Mouse (Mus musculus) liver, embryonic 11.5 days (tissue): ENCODE results near the gene Gripap1. TPM values are rescaled to one million over a fixed set of nuclear protein-coding genes. Genes with fewer than 3 reads are reported as not detected.

ENCODE experiments used
- ATAC-seq: fragments of 200-750 bp; cut with Nextera tagmentation; replicated peaks from 2 replicates; pipeline ENCODE4 v1.8.0; 2017; ENCODE audit warnings: moderate number of reproducible peaks, mild to moderate bottlenecking, moderate TSS enrichment, moderate library complexity; ENCODE audit not compliant: low FRiP score
- DNase-seq: peaks from one replicate; pipeline ENCODE4 v3.0.0-alpha.2; 2017; ENCODE audit warnings: low spot score
- H3K27ac ChIP-seq: fragments of 300-500 bp; sonication (generic); 2 replicates; pipeline ENCODE4 v1.5.1; 2014; ENCODE audit warnings: mild to moderate bottlenecking, low read depth, low read length, control low read depth
- H3K27me3 ChIP-seq: fragments of 300-500 bp; sonication (generic); replicated peaks from 2 replicates; pipeline ENCODE4 v1.6.1; 2014; ENCODE audit warnings: low read length, mixed read lengths; ENCODE audit not compliant: control insufficient read depth, insufficient read depth
- H3K36me3 ChIP-seq: fragments of 300-500 bp; sonication (generic); 2 replicates; pipeline ENCODE4 v1.6.1; 2014; ENCODE audit warnings: mild to moderate bottlenecking, low read length, moderate library complexity, mixed read lengths; ENCODE audit not compliant: control insufficient read depth, insufficient read depth
- H3K4me1 ChIP-seq: fragments of 300-500 bp; sonication (generic); replicated peaks from 2 replicates; pipeline ENCODE4 v1.6.1; 2014; ENCODE audit warnings: low read length, mixed read lengths; ENCODE audit not compliant: control insufficient read depth, insufficient read depth
- H3K4me2 ChIP-seq: fragments of 300-500 bp; sonication (generic); 2 replicates; pipeline ENCODE4 v1.6.1; 2014; ENCODE audit warnings: mild to moderate bottlenecking, control low read depth, moderate library complexity
- H3K4me3 ChIP-seq: fragments of 300-500 bp; sonication (generic); 2 replicates; pipeline ENCODE4 v1.5.1; 2014; ENCODE audit warnings: low read depth, low read length, control low read depth
- H3K9ac ChIP-seq: fragments of 300-500 bp; sonication (generic); 2 replicates; pipeline ENCODE4 v1.6.1; 2014; ENCODE audit warnings: low read depth, low read length, control low read depth
- H3K9me3 ChIP-seq: fragments of 300-500 bp; sonication (generic); 2 replicates; pipeline ENCODE4 v1.6.1; 2016; ENCODE audit warnings: low read length, inconsistent platforms, mixed read lengths; ENCODE audit not compliant: control insufficient read depth
- WGBS: fragments of 180-500 bp; shearing (Covaris S2); extraction: QIAGEN DNeasy Blood & Tissue Kit; methylation state at CpG from one replicate; pipeline ENCODE4 v1.1.7; 2014; 5-methylcytosine and 5-hydroxymethylcytosine counted together
- polyA plus RNA-seq: library from polyadenylated mRNA; unstranded; fragments of >200 nt; fragmentation: Nextera tagmentation; extraction: Ambion mirVana; gene quantifications from 2 replicates; pipeline ENCODE4 v1.2.1, GENCODE M21; 2014

Gripap1 gene
- polyA plus RNA-seq, 1 experiment from 2014 or later, result 45.0 TPM

GRCm38 (mm10) chrX:7847845-7848244 is 58.3 kb downstream of the Gripap1 start:
- no peak for ATAC-seq
- no peaks in the 10 kb centered on the region; the same call in 1 of the 2 replicates for H3K4me1 ChIP-seq
- WGBS, result 69% methylated on average over 2 of the region's 2 CpGs
- H3K27ac ChIP-seq, result no peak overlapping the region
- no peaks in the 10 kb centered on the region for H3K27me3 ChIP-seq
- H3K4me2 ChIP-seq, result no peak overlapping the region
- H3K9ac ChIP-seq, result no peak overlapping the region
- no peak for DNase-seq
- no peaks in the 10 kb centered on the region; the same call in 1 of the 2 replicates for H3K36me3 ChIP-seq
- H3K9me3 ChIP-seq, result no peaks in the 10 kb centered on the region
- H3K4me3 ChIP-seq, result no peak overlapping the region

- no peaks in the 10 kb centered on the region; the same call in 1 of the 2 replicates for H3K4me1 ChIP-seq
- 37% methylated on average over 2 of the region's 2 CpGs for WGBS
- no peak overlapping the region for H3K27ac ChIP-seq
- H3K4me3 ChIP-seq, result no peak overlapping the region
- no peak for DNase-seq
- no peak for ATAC-seq
- H3K4me2 ChIP-seq, result no peak overlapping the region
- H3K36me3 ChIP-seq, result no peaks in the 10 kb centered on the region; the same call in 1 of the 2 replicates
- H3K27me3 ChIP-seq, result no peaks in the 10 kb centered on the region
- no peaks in the 10 kb centered on the region for H3K9me3 ChIP-seq
- H3K9ac ChIP-seq, result no peak overlapping the region
Measured at GRCm38 (mm10) chrX:7854578-7854977, 65.0 kb downstream of the Gripap1 start.

- no peaks in the 10 kb centered on the region for H3K27me3 ChIP-seq
- H3K9me3 ChIP-seq, result no peaks in the 10 kb centered on the region
- H3K4me1 ChIP-seq, result peaks cover 3% of the 10 kb centered on the region
- DNase-seq, result no peak
- no peak overlapping the region for H3K27ac ChIP-seq
- ATAC-seq, result no peak
- H3K4me2 ChIP-seq, result no peak overlapping the region
- 44% methylated on average over 3 of the region's 3 CpGs for WGBS
- H3K4me3 ChIP-seq, result no peak overlapping the region
- H3K9ac ChIP-seq, result no peak overlapping the region
- H3K36me3 ChIP-seq, result no peaks in the 10 kb centered on the region; the same call in 1 of the 2 replicates
Measured at GRCm38 (mm10) chrX:7859191-7859753, 69.7 kb downstream of the Gripap1 start.

- H3K9me3 ChIP-seq, result no peaks in the 10 kb centered on the region
- ATAC-seq, result no peak
- no peak overlapping the region for H3K9ac ChIP-seq
- peaks cover 3% of the 10 kb centered on the region for H3K4me1 ChIP-seq
- H3K27me3 ChIP-seq, result no peaks in the 10 kb centered on the region
- no peak for DNase-seq
- 81% methylated on average over 1 of the region's 1 CpGs for WGBS
- no peak overlapping the region for H3K4me2 ChIP-seq
- no peaks in the 10 kb centered on the region; the same call in 1 of the 2 replicates for H3K36me3 ChIP-seq
- no peak overlapping the region for H3K27ac ChIP-seq
- H3K4me3 ChIP-seq, result no peak overlapping the region
Measured at GRCm38 (mm10) chrX:7863181-7863580, 73.6 kb downstream of the Gripap1 start.

GRCm38 (mm10) chrX:7864551-7864950 is 75.0 kb downstream of the Gripap1 start:
- Histone ChIP-seq H3K27me3 (no peaks in the 10 kb centered on the region), H3K4me3 (no peak overlapping the region), H3K36me3 (no peaks in the 10 kb centered on the region; the same call in 1 of the 2 replicates), H3K9me3 (no peaks in the 10 kb centered on the region), H3K27ac (no peak overlapping the region), H3K4me2 (no peak overlapping the region), H3K9ac (no peak overlapping the region), H3K4me1 (peaks cover 3% of the 10 kb centered on the region)
- no peak for DNase-seq
- no peak for ATAC-seq
- 69% methylated on average over 3 of the region's 3 CpGs for WGBS

GRCm38 (mm10) chrX:7865343-7865742 is 75.8 kb downstream of the Gripap1 start:
- WGBS, result 50% methylated on average over 2 of the region's 2 CpGs
- no peak overlapping the region for H3K4me3 ChIP-seq

GRCm38 (mm10) chrX:7865786-7866185 is 76.2 kb downstream of the Gripap1 start:
- WGBS, result 43% methylated on average over 2 of the region's 2 CpGs
- DNase-seq (no peak), ATAC-seq (no peak)
- no peaks in the 10 kb centered on the region; the same call in 1 of the 2 replicates for H3K36me3 ChIP-seq
- no peaks in the 10 kb centered on the region for H3K9me3 ChIP-seq
- no peaks in the 10 kb centered on the region; the same call in 1 of the 2 replicates for H3K4me1 ChIP-seq
- H3K4me2 ChIP-seq, result no peak overlapping the region
- no peak overlapping the region for H3K4me3 ChIP-seq
- no peak overlapping the region for H3K9ac ChIP-seq
- no peak overlapping the region for H3K27ac ChIP-seq
- H3K27me3 ChIP-seq, result no peaks in the 10 kb centered on the region

More at GRCm38 (mm10) chrX:7865343-7865742, 75.8 kb downstream of the Gripap1 start:
- Histone ChIP-seq H3K36me3 (no peaks in the 10 kb centered on the region; the same call in 1 of the 2 replicates), H3K9me3 (no peaks in the 10 kb centered on the region), H3K27ac (no peak overlapping the region), H3K4me1 (peaks cover 2% of the 10 kb centered on the region), H3K27me3 (no peaks in the 10 kb centered on the region), H3K4me2 (0 out of 2 replicates have a peak overlapping the region, but pooled peaks have one; percentile 9), H3K9ac (no peak overlapping the region)
- DNase-seq (no peak), ATAC-seq (no peak)

- Histone ChIP-seq H3K9ac (no peak overlapping the region), H3K9me3 (no peaks in the 10 kb centered on the region), H3K27me3 (no peaks in the 10 kb centered on the region), H3K36me3 (peaks cover 3% of the 10 kb centered on the region; the same call in 1 of the 2 replicates), H3K4me1 (no peaks in the 10 kb centered on the region), H3K27ac (no peak overlapping the region), H3K4me3 (no peak overlapping the region), H3K4me2 (no peak overlapping the region)
- ATAC-seq, result no peak
- no peak for DNase-seq
- WGBS, result 96% methylated on average over 1 of the region's 1 CpGs
Measured at GRCm38 (mm10) chrX:7867141-7867540, 77.6 kb downstream of the Gripap1 start.

- Histone ChIP-seq H3K27me3 (no peaks in the 10 kb centered on the region), H3K4me3 (no peak overlapping the region), H3K9ac (no peak overlapping the region), H3K4me2 (no peak overlapping the region), H3K36me3 (peaks cover 3% of the 10 kb centered on the region; the same call in 1 of the 2 replicates), H3K9me3 (no peaks in the 10 kb centered on the region), H3K27ac (no peak overlapping the region), H3K4me1 (no peaks in the 10 kb centered on the region)
- no peak for DNase-seq
- ATAC-seq, result no peak
- 66% methylated on average over 2 of the region's 2 CpGs for WGBS
Measured at GRCm38 (mm10) chrX:7868506-7868905, 78.9 kb downstream of the Gripap1 start.
